Mouse (Mus musculus): ENCODE results near the gene Chrna9.

DNA sequence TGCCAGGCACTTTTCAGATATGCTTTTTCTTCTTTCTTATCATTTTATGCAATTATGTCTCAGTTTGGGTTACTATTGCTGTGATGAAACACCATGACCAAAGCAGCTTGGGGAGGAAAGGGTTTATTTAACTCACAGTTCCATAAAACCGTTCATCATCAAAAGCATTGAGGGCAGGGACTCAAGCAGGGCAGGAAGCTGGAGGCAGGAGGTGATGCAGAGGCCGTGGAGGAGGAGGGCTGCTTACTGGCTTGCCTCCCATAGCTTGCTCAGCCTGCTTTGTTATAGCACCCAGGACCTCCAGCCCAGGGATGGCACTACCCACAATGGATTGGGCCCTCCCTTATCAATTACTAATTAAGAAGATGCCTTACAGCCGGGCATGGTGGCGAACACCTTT, 6.4 kb downstream of the Chrna9 start:
- TF ChIP-seq POLR2A (IDR thresholded peaks at IDR 0.05; ENCODE audit: control insufficient read depth, low read depth, low read length) (no peak), CTCF (IDR thresholded peaks at IDR 0.05; ENCODE audit: control insufficient read depth, insufficient read depth, insufficient replicate concordance, low read depth, low read length) (no peak)
